Mouse (Mus musculus): Measurements from ENCODE around the gene Dnm3.

DNA sequence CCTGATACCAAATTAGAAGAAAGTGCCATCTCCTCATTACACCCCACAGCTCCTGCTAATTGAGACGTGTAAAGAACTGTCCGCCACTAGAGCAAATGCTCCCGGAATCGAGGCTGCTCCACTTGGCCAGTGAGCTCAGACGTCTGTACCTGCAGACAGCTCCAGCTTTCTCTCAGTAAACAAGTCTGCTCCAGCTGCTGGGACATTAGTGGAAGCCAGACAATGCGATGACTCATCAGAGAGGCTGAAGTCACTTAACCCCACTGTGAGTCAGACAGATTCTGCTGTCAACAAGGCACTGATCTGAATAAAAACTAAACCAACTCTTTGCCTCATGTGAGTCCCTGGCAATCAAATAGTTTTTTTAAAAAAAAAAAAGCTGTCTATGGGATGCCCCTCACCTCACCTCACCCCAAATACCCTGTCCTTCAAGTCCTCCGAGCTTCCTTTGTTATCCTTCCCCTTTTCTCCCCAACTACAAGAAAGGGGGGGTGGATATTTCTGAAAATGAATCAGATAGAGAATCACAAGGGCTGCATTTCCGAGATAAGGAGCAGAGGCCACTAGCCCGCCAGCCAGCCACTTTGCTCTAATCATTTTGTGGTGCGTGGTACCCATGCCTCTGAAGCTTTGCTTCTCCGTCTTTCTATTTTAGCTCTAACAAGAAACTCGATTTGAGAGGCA, 31.6 kb upstream of the Dnm3 start:
- no peak for TF ChIP-seq MAFK (IDR thresholded peaks at IDR 0.05; ENCODE audit: borderline replicate concordance, low read depth, low read length)
- peak; percentile 53 to 74 for TF ChIP-seq EP300 (IDR thresholded peaks at IDR 0.05; ENCODE audit: low read depth in 1 of 2, low read length in 2 of 2)
- no peak for TF ChIP-seq POLR2A (IDR thresholded peaks at IDR 0.05; ENCODE audit: control insufficient read depth in 1 of 2, insufficient read depth in 1 of 2, low read depth in 1 of 2, low read length in 2 of 2, poor library complexity in 1 of 2)
- TF ChIP-seq JUND (IDR thresholded peaks at IDR 0.05; ENCODE audit: low read depth, low read length) = peak; percentile 85; the same call in 1 of the 2 replicates
- no peak for TF ChIP-seq CTCF (IDR thresholded peaks at IDR 0.05 in 2 of 3, conservative IDR thresholded peaks at IDR 0.05 in 1 of 3; ENCODE audit: control insufficient read depth in 1 of 3, insufficient read depth in 1 of 3, low read depth in 2 of 3, low read length in 3 of 3, poor library complexity in 1 of 3, severe bottlenecking in 1 of 3)
- no peak for TF ChIP-seq POLR2AphosphoS2 (IDR thresholded peaks at IDR 0.05; ENCODE audit: low read length)
- TF ChIP-seq TCF12 (IDR thresholded peaks at IDR 0.05; ENCODE audit: low read depth, low read length) = peak; percentile 80
- no peak for TF ChIP-seq MAX (IDR thresholded peaks at IDR 0.05; ENCODE audit: low read length)
- no peak for TF ChIP-seq USF2 (IDR thresholded peaks at IDR 0.05; ENCODE audit: borderline replicate concordance in 1 of 2, insufficient read depth in 1 of 2, low read depth in 1 of 2, low read length in 2 of 2)
- no peak for TF ChIP-seq BHLHE40 (IDR thresholded peaks at IDR 0.05; ENCODE audit: borderline replicate concordance, low read depth, low read length)
- no peak for TF ChIP-seq KAT2A (conservative IDR thresholded peaks at IDR 0.05; ENCODE audit: low read depth, low read length)
- no peak for TF ChIP-seq ZMIZ1 (IDR thresholded peaks at IDR 0.05; ENCODE audit: low read depth, low read length)
- no peak for TF ChIP-seq MYC (IDR thresholded peaks at IDR 0.05; ENCODE audit: low read depth, low read length)
- TF ChIP-seq SMC3 (IDR thresholded peaks at IDR 0.05; ENCODE audit: low read depth, low read length) = no peak
